Mouse (Mus musculus) left cerebral cortex, adult 8-10 months (tissue): ENCODE data around the gene Gpr62. TPM values are rescaled to one million over a fixed set of nuclear protein-coding genes. Genes with fewer than 3 reads are reported as not detected.

ENCODE experiments used
- DNase-seq, 2 experiments: peaks; one replicate each; pipeline ENCODE4 v3.0.0; 2022; ENCODE audit warnings: low spot score in 2 of 2
- total RNA-seq, 4 experiments: library from RNA; stranded (reverse); gene quantifications; 2 replicates each; pipeline ENCODE4 v1.2.4; 2022

Gpr62 gene
- total RNA-seq, 4 experiments from 2014 or later: 11.7 to 15.6 (median 12.7) TPM

DNA sequence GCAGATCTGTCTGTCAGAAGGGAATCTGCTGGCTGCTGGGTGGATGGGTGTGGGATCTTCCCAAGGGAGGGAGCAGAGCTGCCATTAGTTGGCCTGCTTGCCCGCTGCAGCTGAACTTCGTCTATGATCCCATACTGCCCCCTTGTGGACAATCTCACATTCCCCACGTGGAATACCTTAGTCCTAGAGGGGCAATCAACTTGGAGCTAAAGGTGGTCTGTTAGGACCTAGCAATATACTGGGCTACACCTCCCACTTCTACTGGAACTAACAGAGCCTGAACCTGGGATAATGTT is 43.9 kb downstream of the Gpr62 start:
- peak; percentile 74 to 78 for DNase-seq

DNA sequence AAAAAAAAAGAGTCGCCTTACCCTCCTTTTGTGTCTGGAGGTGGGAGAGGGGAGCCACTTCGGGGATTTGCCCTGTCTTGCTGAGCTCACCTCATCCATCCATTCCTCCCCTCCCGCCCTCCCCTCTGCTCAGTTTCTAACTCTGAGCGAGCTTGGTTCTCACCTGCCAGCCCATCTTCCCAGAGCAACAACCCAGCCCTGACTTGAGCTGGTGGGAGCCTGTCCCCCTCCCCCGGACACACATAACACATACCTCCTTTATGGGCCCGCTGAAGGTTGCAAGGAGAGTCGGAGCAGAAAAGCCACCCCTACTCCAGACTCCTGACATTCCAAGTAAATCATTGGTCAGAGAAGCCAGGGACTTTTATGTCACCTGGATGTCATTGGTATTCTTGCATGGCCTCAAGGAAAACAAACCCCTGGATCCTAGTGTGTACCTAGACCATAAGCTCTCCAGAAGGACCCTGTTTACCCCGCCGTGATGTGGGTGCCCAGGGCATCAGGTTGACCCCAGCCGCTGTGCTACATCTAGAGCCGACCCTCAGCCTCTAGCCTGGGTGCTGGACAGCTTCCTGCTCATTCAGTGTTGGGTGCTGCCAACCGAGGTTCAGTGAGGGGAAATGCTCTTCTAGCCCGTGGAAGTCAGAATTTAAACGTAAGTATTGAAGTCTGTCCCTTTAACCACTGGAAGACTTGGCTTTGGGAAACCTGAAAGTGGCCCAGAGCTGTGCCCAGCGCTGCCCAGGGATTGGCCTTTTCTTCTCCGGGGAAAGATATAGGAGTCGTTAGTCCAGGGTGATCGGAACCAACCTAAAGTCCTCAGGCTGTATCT is 44.5 kb downstream of the Gpr62 start:
- no peak for DNase-seq

DNA sequence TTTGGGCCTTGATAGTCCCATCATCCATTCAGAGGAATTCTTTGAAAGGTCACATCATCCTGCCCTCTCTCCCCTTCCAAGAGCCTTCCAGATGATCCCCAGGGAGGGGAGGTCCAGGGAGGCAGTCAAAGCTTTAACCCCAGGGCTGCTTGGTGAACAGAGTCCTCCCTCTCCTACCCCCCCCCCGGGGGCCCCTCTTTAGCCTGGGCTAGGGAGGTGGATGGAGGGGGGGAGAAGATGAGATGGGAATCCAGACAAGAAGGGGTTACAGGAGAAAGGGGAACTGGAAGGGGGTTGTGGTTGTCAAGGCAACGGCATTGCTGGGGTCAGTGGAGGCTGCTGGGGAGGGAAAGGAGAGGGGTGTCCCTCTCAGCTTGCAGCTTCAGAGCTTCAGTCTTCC is 45.1 kb downstream of the Gpr62 start:
- no peak for DNase-seq

DNA sequence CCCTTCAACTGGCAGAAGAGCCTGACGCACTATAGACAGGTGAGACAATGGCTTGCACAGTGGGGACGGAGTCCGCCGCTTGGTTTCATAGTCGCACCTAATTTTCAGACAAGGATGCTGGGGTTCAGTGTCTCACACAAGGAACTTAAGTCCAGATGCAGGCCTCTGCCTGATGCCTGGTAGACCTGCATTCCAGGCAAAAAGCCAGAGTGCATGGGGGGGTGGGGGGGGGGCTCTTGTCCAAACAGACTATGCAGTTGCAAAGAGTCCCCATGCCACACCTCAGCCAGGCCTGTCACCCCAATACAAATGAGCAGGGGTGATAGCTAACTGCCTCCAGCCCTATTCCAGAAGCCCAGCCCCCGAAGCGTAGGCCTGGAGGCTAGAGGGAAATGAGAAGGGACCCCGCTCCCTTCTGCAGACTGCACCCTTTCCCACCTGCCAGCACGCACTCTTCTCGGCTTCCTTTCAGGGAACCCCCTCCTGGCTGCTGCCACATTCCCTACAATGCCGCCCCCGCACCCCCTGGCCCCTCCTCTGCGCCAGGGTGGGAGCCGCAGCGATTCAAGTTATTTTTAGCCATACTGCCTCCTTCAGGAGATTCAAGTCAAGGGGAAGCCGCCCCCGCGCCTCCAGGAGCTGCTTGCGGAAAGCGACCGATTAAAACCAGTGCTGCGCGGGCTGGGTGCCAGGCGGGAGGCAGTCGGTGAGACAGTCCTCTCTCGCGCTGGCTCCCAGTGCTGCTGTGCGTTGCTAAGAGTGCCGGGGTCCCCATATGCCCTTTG is 47.7 kb downstream of the Gpr62 start:
- peak; percentile 85 to 99 for DNase-seq

DNA sequence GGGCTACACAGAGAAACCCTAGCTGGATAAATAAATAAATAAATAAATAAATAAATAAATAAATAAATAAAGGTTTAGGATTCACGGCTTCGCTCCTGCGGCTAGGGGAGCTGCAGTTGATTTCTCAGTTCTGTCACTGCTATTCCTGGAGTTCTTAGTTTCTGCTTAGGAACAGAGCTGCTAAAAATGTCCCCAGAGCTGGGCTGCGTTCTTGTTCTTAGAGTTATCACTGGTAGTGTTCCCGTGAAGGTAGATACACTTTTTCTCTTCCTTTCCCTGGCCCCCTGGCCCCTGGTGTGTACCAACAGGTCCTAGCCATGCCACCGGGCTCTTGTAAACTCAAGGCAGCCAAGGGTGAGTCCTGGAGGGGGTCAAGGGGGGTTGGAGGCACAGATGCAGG is 48.9 kb downstream of the Gpr62 start:
- DNase-seq: no peak

Other genes starting within 250 kb of the Gpr62 start
- gene Tlr9, start 243.3 kb downstream of the Gpr62 start, total RNA-seq: 1 to 10 TPM in 3 of 4 experiments, under 1 TPM in 1; 0.85 to 2.0 (median 1.7) TPM
- gene Alas1, start 217.3 kb downstream of the Gpr62 start, total RNA-seq: 100 to 1,000 TPM; 136 to 146 (median 141) TPM
- gene Poc1a, start 184.9 kb downstream of the Gpr62 start, total RNA-seq: 10 to 100 TPM; 14.6 to 18.3 (median 16.7) TPM
- 100 to 1,000 TPM in 1 of 4 experiments, 10 to 100 TPM in 3; 89.5 to 103 (median 93.0) TPM for gene Dusp7, start 97.3 kb downstream of the Gpr62 start, total RNA-seq
- gene Rpl29, start 36.5 kb downstream of the Gpr62 start, total RNA-seq: 100 to 1,000 TPM; 266 to 312 (median 299) TPM
- 10 to 100 TPM; 23.2 to 24.3 (median 23.7) TPM for gene Acy1, start 27.6 kb downstream of the Gpr62 start, total RNA-seq
- 10 to 100 TPM; 14.6 to 16.1 (median 15.3) TPM for gene Abhd14b, start 18.5 kb downstream of the Gpr62 start, total RNA-seq
- gene Abhd14a, start 18.3 kb downstream of the Gpr62 start, total RNA-seq: 10 to 100 TPM; 31.7 to 35.8 (median 34.5) TPM
- gene Pcbp4, start 12.6 kb downstream of the Gpr62 start, total RNA-seq: 100 to 1,000 TPM; 201 to 223 (median 211) TPM
- 10 to 100 TPM; 26.9 to 47.9 (median 32.8) TPM for gene Rrp9, start 10.0 kb upstream of the Gpr62 start, total RNA-seq
- 1 to 10 TPM; 6.1 to 7.8 (median 7.0) TPM for gene Parp3, start 11.0 kb upstream of the Gpr62 start, total RNA-seq
- not detected for gene Iqcf1, start 34.0 kb upstream of the Gpr62 start, total RNA-seq
- gene Iqcf5, start 48.6 kb upstream of the Gpr62 start, total RNA-seq: 1 to 10 TPM in 1 of 4 experiments, under 1 TPM in 2, not detected in 1; 0.68 to 1.2 (median 0.79) TPM
- gene Iqcf3, start 95.7 kb upstream of the Gpr62 start, total RNA-seq: not detected
- gene Iqcf4, start 105.1 kb upstream of the Gpr62 start, total RNA-seq: not detected
- not detected for gene Iqcf6, start 160.6 kb upstream of the Gpr62 start, total RNA-seq
- gene Grm2, start 190.1 kb upstream of the Gpr62 start, total RNA-seq: 10 to 100 TPM; 42.5 to 59.1 (median 45.4) TPM
- gene Tex264, start 220.0 kb upstream of the Gpr62 start, total RNA-seq: 100 to 1,000 TPM in 3 of 4 experiments, 10 to 100 TPM in 1; 94.4 to 115 (median 103) TPM